Mouse (Mus musculus) stomach, postnatal 0 days (tissue): ENCODE measurements around the gene Iqcd. TPM values are rescaled to one million over a fixed set of nuclear protein-coding genes. Genes with fewer than 3 reads are reported as not detected.

ENCODE experiments used
- ATAC-seq: fragments of 200-750 bp; cut with Nextera tagmentation; 2 replicates; pipeline ENCODE4 v1.8.0; 2017; ENCODE audit not compliant: low FRiP score, low TSS enrichment
- DNase-seq: peaks from one replicate; pipeline ENCODE4 v3.0.0-alpha.2; 2016; ENCODE audit warnings: low spot score
- H3K27ac ChIP-seq: fragments of 300-500 bp; sonication (generic); replicated peaks from 2 replicates; pipeline ENCODE4 v1.5.1; 2014; ENCODE audit warnings: mild to moderate bottlenecking, control low read depth
- H3K27me3 ChIP-seq: fragments of 300-500 bp; sonication (generic); 2 replicates; pipeline ENCODE4 v1.6.1; 2014; ENCODE audit warnings: low read length; ENCODE audit not compliant: control insufficient read depth, insufficient read depth
- H3K36me3 ChIP-seq: fragments of 300-500 bp; sonication (generic); 2 replicates; pipeline ENCODE4 v1.6.1; 2014; ENCODE audit warnings: low read length, mixed read lengths; ENCODE audit not compliant: control insufficient read depth, insufficient read depth
- H3K4me1 ChIP-seq: fragments of 300-500 bp; sonication (generic); replicated peaks from 2 replicates; pipeline ENCODE4 v1.6.1; 2014; ENCODE audit warnings: antibody characterized with exemption; ENCODE audit not compliant: control insufficient read depth, insufficient read depth
- H3K4me2 ChIP-seq: fragments of 300-500 bp; sonication (generic); replicated peaks from 2 replicates; pipeline ENCODE4 v1.6.1; 2014; ENCODE audit warnings: low read depth, mild to moderate bottlenecking, control low read depth, moderate library complexity
- H3K4me3 ChIP-seq: fragments of 300-500 bp; sonication (generic); 2 replicates; pipeline ENCODE4 v1.5.1; 2014; ENCODE audit warnings: low read depth, low read length, control low read depth
- H3K9ac ChIP-seq: fragments of 300-500 bp; sonication (generic); 2 replicates; pipeline ENCODE4 v1.6.1; 2014; ENCODE audit warnings: mild to moderate bottlenecking, low read length, control low read depth, mixed read lengths
- H3K9me3 ChIP-seq: fragments of 300-500 bp; sonication (generic); 2 replicates; pipeline ENCODE4 v1.6.1; 2016; ENCODE audit warnings: low read length; ENCODE audit not compliant: control insufficient read depth
- CTCF ChIP-seq: IDR thresholded peaks from 2 replicates; pipeline ENCODE4 v1.5.1; 2016; ENCODE audit warnings: antibody characterized with exemption, low read depth, mild to moderate bottlenecking, moderate library complexity
- EP300 ChIP-seq: optimal IDR thresholded peaks from 2 replicates; pipeline ENCODE3; 2016; ENCODE audit warnings: antibody characterized with exemption
- WGBS: fragments of 180-500 bp; shearing (Covaris S2); extraction: QIAGEN DNeasy Blood & Tissue Kit; methylation state at CpG from one replicate; pipeline ENCODE4 v1.1.7; 2014; 5-methylcytosine and 5-hydroxymethylcytosine counted together
- polyA plus RNA-seq: library from polyadenylated mRNA; unstranded; fragments of >200 nt; fragmentation: Nextera tagmentation; extraction: Ambion mirVana; gene quantifications from 2 replicates; pipeline ENCODE4 v1.2.1, GENCODE M21; 2015

The Iqcd gene
- polyA plus RNA-seq, 1 experiment from 2014 or later = 0.36 TPM

GRCm38 (mm10) chr5:120600946-120601668 lies 12.3 kb downstream of the Iqcd start:
- WGBS = 48% methylated on average over 11 of the region's 11 CpGs
- TF ChIP-seq CTCF = peak; percentile 71
- no peak for TF ChIP-seq EP300
- no peak for ATAC-seq
- DNase-seq = peak; percentile 40
- H3K4me1 ChIP-seq = no peaks in the 10 kb centered on the region
- no peaks in the 10 kb centered on the region for H3K9me3 ChIP-seq
- no peaks in the 10 kb centered on the region for H3K27me3 ChIP-seq
- no peak overlapping the region for H3K9ac ChIP-seq
- H3K4me3 ChIP-seq = no peak overlapping the region
- no peaks in the 10 kb centered on the region for H3K36me3 ChIP-seq
- H3K27ac ChIP-seq = no peak overlapping the region
- no peak overlapping the region for H3K4me2 ChIP-seq

- ATAC-seq (no peak), DNase-seq (no peak)
- TF ChIP-seq CTCF = no peak
- no peak for TF ChIP-seq EP300
- Histone ChIP-seq H3K4me2 (no peak overlapping the region), H3K9me3 (no peaks in the 10 kb centered on the region), H3K36me3 (no peaks in the 10 kb centered on the region), H3K27ac (no peak overlapping the region), H3K27me3 (no peaks in the 10 kb centered on the region), H3K4me1 (no peaks in the 10 kb centered on the region), H3K4me3 (no peak overlapping the region), H3K9ac (no peak overlapping the region)
- 93% methylated on average over 12 of the region's 12 CpGs for WGBS
Observed at GRCm38 (mm10) chr5:120602210-120602609, 13.4 kb downstream of the Iqcd start.

- Histone ChIP-seq H3K36me3 (no peaks in the 10 kb centered on the region), H3K27me3 (no peaks in the 10 kb centered on the region), H3K9ac (no peak overlapping the region), H3K4me1 (no peaks in the 10 kb centered on the region), H3K9me3 (no peaks in the 10 kb centered on the region), H3K27ac (no peak overlapping the region), H3K4me3 (no peak overlapping the region), H3K4me2 (no peak overlapping the region)
- WGBS = 68% methylated on average over 7 of the region's 7 CpGs
- ATAC-seq = no peak
- no peak for DNase-seq
- no peak for TF ChIP-seq EP300
Observed at GRCm38 (mm10) chr5:120603515-120603914, 14.7 kb downstream of the Iqcd start.

GRCm38 (mm10) chr5:120604839-120605238 lies 16.0 kb downstream of the Iqcd start:
- 4% methylated on average over 6 of the region's 6 CpGs for WGBS
- H3K36me3 ChIP-seq = no peaks in the 10 kb centered on the region
- H3K9me3 ChIP-seq = no peaks in the 10 kb centered on the region
- H3K4me3 ChIP-seq = peak overlapping the region; percentile 22; the same call in 1 of the 2 replicates
- H3K4me1 ChIP-seq = no peaks in the 10 kb centered on the region
- peak overlapping the region; percentile 56 for H3K4me2 ChIP-seq
- H3K27me3 ChIP-seq = no peaks in the 10 kb centered on the region
- peak; percentile 61; the same call in 1 of the 2 replicates for ATAC-seq
- peak; percentile 88 for DNase-seq
- TF ChIP-seq EP300 (no peak), CTCF (peak; percentile 92)
- H3K27ac ChIP-seq = peak overlapping the region; percentile 61
- H3K9ac ChIP-seq = no peak overlapping the region

GRCm38 (mm10) chr5:120605241-120605661 lies 16.4 kb downstream of the Iqcd start:
- Histone ChIP-seq H3K9me3 (no peaks in the 10 kb centered on the region), H3K4me2 (peak overlapping the region; percentile 56), H3K27me3 (no peaks in the 10 kb centered on the region), H3K27ac (peak overlapping the region; percentile 61), H3K4me1 (no peaks in the 10 kb centered on the region), H3K9ac (peak overlapping the region; percentile 3; the same call in 1 of the 2 replicates), H3K36me3 (no peaks in the 10 kb centered on the region), H3K4me3 (peak overlapping the region; percentile 22)
- ATAC-seq (peak; percentile 30; the same call in 1 of the 2 replicates), DNase-seq (peak; percentile 17)
- TF ChIP-seq EP300 = no peak
- no peak for TF ChIP-seq CTCF
- 2% methylated on average over 10 of the region's 10 CpGs for WGBS

- H3K4me3 ChIP-seq = peak overlapping the region; percentile 22
- H3K4me2 ChIP-seq = peak overlapping the region; percentile 56
- no peak overlapping the region for H3K9ac ChIP-seq
- H3K27ac ChIP-seq = no peak overlapping the region
- no peaks in the 10 kb centered on the region for H3K27me3 ChIP-seq
- 4% methylated on average over 8 of the region's 8 CpGs for WGBS
- no peaks in the 10 kb centered on the region for H3K9me3 ChIP-seq
- H3K4me1 ChIP-seq = no peaks in the 10 kb centered on the region
- no peaks in the 10 kb centered on the region for H3K36me3 ChIP-seq
- peak; percentile 89 for DNase-seq
- TF ChIP-seq EP300 (no peak), CTCF (peak; percentile 94)
- ATAC-seq = peak; percentile 67; the same call in 1 of the 2 replicates
Observed at GRCm38 (mm10) chr5:120605688-120606087, 16.9 kb downstream of the Iqcd start.
